Mouse (Mus musculus) thymus, postnatal 4 days (tissue): ENCODE measurements around the gene Sdc1.

Source experiments
- DNase-seq: peaks from one replicate; pipeline ENCODE4 v3.0.0; 2021

Sdc1 gene

DNA sequence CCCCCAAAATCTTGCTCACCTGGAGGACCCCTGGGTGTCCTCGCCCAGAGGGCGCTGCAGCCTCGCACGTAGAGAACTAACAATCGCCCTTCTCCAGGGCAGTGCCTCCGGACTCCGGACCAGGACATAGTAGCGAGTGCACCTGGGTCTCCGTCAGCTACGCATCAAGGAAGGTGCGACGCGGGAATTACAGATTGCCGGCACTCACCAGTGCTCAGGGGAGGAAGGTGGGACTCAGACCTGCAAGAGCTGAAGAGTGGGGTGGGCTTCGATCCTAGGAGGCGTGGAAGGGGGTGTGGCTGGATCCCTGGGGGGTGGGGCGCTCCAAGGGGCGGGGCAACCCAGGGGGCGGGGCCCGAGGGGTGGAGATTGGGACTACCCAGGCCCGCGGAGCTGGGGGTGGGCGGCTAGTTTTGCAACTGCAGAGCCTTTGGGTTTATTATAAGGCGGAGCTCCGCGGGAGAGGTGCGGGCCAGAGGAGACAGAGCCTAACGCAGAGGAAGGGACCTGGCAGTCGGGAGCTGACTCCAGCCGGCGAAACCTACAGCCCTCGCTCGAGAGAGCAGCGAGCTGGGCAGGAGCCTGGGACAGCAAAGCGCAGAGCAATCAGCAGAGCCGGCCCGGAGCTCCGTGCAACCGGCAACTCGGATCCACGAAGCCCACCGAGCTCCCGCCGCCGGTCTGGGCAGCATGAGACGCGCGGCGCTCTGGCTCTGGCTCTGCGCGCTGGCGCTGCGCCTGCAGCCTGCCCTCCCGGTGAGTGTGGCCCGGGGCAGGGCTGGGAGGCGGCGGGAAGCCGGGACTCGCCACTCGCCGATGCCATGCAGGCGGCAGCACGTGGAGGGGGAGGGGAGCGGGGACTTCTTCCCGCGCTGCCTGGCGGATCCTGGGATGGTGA, at the start of gene Sdc1:
Gene Sdc1 (plus strand): TSS at position 378 of the 898 bp plus-strand sequence.
- peak; percentile 78 for DNase-seq

- DNase-seq, result no peak
These were observed 44.2 kb upstream of the Sdc1 start for GRCm38 (mm10) chr12:8726890-8727289.

DNA sequence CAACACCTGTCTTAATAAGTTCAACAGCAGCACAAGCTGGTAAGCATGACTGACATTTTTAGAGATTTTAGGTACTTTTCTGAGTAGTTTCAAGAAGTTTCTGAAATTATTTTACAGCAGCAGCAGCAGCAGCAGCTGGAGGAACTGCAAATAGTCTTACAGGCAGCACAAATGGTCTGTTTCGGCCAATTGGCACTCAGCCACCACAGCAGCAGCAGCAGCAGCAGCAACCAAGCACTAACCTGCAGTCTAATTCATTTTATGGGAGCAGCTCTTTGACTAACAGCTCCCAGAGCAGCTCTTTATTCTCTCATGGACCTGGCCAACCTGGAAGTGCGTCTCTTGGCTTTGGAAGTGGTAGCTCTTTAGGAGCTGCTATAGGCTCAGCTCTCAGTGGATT, 42.4 kb upstream of the Sdc1 start:
- DNase-seq, result no peak

- no peak for DNase-seq
These were observed 17.5 kb upstream of the Sdc1 start for GRCm38 (mm10) chr12:8753654-8754053.

- no peak for DNase-seq
These were observed 17.0 kb upstream of the Sdc1 start for GRCm38 (mm10) chr12:8754116-8754515.

GRCm38 (mm10) chr12:8758029-8758428, 13.1 kb upstream of the Sdc1 start:
- DNase-seq, result no peak

GRCm38 (mm10) chr12:8759115-8759514, 12.0 kb upstream of the Sdc1 start:
- no peak for DNase-seq

DNA sequence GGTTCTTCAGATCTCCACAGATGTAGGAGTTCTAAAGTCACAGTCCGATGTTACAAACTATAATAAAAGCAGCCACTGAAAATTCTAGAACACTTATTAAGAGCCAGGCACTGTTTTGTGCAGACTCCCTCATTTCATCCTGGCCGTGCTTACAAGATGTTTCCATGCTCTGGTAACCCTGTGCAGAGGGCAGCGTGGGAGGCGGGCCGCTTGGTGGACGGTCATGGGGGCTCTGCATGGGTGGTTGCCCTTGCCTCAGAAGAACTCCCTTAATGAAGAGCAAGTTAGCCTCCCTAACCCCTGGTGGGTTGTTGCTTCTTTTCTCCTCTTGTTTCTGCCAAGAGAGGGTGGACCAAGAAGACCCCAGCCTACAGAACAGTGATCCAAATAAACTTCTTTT, 11.3 kb upstream of the Sdc1 start:
- DNase-seq, result no peak

- no peak for DNase-seq
These were observed 10.6 kb upstream of the Sdc1 start for GRCm38 (mm10) chr12:8760561-8760960.

- no peak for DNase-seq
These were observed 10.1 kb upstream of the Sdc1 start for GRCm38 (mm10) chr12:8761058-8761457.

- peak; percentile 73 for DNase-seq
These were observed 8.5 kb upstream of the Sdc1 start for GRCm38 (mm10) chr12:8762667-8763066.

- peak; percentile 25 for DNase-seq
These were observed 6.7 kb upstream of the Sdc1 start for GRCm38 (mm10) chr12:8764221-8764930.

GRCm38 (mm10) chr12:8771844-8772380, 789 bp downstream of the Sdc1 start:
- peak; percentile 51 for DNase-seq

- peak; percentile 64 for DNase-seq
These were observed 1.5 kb downstream of the Sdc1 start for GRCm38 (mm10) chr12:8772451-8773143.

GRCm38 (mm10) chr12:8773336-8773735, 2.2 kb downstream of the Sdc1 start:
- DNase-seq, result no peak

DNA sequence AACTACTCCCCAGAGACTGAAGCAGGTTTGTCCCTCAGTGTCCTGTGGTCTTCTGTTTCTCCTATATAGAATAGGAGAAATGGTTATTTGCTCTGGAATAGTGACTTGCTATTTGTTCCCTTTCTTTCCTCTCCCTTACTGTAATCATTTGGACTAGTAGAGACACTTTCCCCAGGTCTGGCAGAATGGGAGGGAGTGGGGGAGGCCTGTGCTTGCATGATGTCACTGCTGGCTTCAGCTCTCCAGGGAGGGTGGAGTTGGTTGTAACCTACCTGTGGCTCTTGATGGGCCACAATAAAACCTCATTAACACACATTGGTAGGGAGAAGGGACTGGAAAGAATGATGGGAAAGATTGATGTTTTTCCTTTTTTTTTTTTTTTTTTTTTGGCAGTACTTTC, 3.1 kb downstream of the Sdc1 start:
- DNase-seq, result no peak

DNA sequence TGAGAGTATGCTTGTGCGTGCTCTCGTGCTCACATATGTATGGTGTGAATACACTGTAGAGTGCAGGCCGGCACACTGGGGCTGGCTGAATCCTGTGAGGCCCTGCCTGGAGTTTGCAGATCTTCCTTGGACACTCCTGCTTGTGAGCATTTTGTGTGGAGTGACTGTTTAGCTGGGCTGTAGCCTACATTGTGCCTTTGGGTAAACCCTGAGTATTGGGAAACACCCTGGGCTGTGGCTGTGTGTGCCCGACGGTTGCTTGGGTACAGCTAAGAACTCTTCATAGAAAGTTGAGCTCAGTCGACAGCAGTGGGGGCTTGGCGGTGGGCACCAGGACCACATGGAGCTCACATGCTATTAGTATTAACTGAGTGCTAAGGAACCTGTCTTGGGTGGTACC, 5.1 kb downstream of the Sdc1 start:
- no peak for DNase-seq

DNA sequence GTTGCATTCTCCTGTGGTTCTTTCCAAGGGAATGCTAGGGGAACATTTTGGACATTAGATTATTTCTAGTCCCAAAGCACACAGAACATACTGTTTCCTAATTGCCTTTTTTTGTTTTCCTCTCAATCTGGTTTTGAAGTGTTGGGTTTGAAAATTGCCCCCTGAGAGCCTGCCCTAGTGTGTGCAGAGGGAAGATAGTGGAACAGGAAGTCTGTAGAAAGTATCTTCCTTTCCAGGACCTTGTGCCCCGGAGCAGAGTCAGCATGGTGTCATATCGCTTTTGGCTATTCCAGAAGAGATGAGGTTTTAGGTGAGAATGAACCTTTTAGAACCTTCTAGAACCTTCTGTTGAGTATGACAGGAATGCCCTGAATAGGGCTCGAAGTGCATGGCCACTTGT, 5.6 kb downstream of the Sdc1 start:
- DNase-seq, result no peak

- no peak for DNase-seq
These were observed 7.0 kb downstream of the Sdc1 start for GRCm38 (mm10) chr12:8778106-8778505.

GRCm38 (mm10) chr12:8779851-8780250, 8.7 kb downstream of the Sdc1 start:
- DNase-seq, result no peak

GRCm38 (mm10) chr12:8781121-8781520, 10.0 kb downstream of the Sdc1 start:
- peak; percentile 52 for DNase-seq

GRCm38 (mm10) chr12:8781681-8782378, 10.7 kb downstream of the Sdc1 start:
- no peak for DNase-seq

DNA sequence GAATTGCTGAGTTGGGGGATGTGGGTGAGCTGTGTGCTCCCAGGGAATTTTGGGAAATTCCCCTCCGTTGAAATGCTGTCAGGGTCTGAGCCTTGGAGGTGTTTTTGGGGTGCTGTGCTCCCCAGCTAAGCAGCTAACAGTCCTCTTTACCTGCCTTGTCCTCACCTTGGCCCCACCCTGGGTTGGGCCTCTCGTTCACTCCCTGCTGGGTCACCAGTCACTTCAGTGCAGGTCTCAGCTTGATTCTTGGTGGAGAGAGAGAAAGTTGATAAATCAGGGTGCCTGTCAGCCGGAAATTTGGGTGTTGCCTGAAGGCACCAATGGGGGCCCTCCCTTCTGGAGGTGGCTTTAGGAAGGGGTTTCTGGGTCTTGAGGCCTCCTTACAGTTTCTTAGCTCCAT, 11.4 kb downstream of the Sdc1 start:
- DNase-seq, result no peak
